Mouse (Mus musculus): ENCODE data around the gene Gucd1.
"Not testable (repeated sequence)": the region's sequence is repeated elsewhere in the genome, so short reads cannot be mapped to it uniquely, and the experiment has no call there.

Gucd1 gene

DNA sequence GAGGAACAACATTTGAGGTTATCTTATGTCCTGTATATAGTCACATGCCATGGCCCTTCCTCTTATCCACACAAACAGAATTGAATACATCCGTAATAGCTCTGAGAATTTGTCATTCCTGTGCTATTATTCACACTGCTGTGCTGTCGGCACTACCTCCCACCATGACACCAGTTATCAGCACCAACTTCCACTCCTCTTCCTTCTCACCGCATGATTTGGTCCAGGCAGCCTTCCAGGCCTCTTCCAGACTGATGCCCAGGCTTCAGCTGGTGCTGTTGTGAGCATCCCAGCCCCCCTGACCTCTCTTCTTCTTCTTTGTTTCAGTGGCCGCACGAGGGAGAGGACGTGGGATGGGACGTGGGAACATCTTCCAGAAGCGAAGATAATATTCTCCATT lies 17.2 kb upstream of the Gucd1 start:
- no peak for DNase-seq

- DNase-seq = no peak
Observed at GRCm38 (mm10) chr10:75534216-75534615, 16.4 kb upstream of the Gucd1 start.

DNA sequence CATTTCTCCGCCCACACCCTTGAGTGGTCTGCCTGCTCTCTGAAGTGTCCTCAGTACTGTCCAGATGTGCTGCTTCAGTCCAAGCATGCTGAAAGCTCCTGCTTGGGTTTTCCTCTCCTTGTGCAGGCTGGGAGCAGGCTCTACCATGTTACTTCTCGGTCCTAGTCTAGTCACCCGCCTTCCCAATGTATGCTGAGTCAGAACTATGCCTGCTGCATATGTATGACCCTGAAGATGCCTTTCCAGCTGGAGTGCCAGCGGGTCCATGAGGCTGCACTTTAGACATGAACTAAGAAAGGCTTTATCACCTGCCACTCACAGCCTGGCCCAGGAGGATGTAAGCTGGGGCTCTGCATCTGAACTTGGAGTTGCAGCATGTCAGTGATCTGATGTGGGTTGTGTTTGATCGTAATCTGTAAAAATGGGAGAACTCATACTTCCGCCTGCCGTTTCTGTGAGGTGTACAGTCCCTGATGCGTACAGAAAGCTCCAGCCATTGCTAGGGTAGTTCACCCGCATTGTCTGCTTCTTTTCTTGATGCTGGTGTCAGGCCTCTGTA lies 13.8 kb upstream of the Gucd1 start:
- no peak for DNase-seq

- no peak for DNase-seq
Observed at GRCm38 (mm10) chr10:75530322-75530721, 12.6 kb upstream of the Gucd1 start.

DNA sequence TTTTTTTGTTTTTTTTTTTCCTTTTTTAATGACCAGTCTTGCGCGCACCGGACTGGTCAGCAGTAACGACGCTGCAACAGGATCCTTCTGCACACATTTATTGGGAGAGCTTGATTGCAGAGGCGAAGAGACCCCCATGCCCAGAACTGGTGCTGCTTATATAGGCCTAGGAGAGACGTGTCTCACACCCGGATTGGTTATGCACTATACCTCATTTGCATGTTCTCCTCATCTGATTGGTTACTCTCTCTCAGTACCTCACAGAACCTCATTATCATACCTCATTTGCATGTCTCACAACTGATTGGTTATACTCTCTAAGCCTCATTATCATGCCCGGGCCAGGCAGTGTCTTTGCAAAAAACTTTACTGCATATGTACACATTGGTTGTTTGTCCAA lies 7.7 kb upstream of the Gucd1 start:
- not testable (repeated sequence) for DNase-seq

GRCm38 (mm10) chr10:75521643-75522042 lies 3.9 kb upstream of the Gucd1 start:
- no peak for DNase-seq

GRCm38 (mm10) chr10:75520581-75520980 lies 2.8 kb upstream of the Gucd1 start:
- no peak for DNase-seq

DNA sequence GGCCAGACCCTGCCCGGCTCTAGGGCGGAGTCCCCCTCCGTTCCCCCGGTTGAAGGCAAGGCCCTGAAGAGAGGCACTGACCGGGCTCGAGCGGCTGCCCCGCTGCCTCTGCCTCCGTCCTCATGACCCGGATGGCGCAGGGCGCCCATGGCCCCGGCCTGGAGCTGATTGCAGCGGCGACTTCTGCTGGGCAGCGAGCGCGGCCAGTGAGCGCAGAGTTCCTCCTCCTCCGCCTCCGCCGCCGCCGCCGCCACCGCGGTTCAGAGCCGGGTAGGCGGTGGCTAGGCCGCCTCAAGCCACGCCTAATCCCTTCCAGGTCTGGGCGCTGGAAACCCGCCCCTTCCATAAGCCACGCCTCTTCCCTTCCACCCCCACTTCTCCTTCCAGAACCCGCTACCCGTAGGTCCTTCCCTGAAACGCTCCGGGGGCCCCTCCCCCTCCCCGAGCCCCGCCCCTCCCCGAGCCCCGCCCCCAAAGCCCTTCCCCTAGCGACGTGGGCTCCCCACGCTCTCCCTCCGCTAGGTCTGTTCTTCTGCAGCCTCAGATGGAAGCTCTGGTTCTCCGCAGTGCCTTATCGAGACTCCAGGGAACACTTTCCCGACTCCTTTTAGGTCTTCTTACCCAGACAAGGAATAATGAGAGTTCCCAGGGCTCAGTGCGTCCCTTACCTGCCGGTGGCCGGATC lies 557 bp downstream of the Gucd1 start, which contains the start of gene Snrpd3:
TSS of gene Snrpd3 (plus strand) at position 479 of the 685 bp plus-strand sequence.
- peak; percentile 93 for DNase-seq

- no peak for DNase-seq
Observed at GRCm38 (mm10) chr10:75516724-75517072, 1.1 kb downstream of the Gucd1 start.

DNA sequence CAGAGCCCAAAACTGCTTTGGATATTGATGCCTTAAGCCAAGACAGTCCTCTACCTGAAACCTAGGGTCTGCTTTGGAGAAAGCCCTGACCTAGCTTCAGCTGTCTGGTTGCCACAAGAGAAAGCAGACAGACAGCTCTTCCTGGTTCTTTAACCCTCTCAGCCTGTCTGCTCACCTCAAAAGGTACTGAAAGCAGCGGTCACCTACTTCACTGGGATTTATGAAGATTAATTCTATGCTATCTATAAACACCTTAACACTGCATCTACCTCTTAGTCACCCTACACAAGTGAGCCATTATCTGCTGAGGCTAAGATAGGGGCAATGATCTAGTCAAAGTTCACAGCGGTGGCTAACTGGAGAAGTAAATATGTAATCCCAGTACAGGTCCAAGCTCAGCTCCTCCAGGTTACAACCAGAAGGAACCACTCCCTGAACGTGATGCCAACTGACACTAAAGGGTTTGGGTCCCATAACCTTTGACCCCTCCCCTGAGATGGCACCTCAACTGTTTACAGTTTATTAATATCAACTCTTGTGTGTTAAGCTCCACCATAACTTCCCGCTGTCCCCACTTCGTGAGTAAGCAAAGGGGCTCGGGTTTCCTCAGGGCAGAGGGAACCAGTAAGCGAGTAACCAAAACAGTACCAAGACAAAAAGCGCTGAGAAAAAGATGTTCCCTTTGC lies 1.6 kb downstream of the Gucd1 start:
- peak; percentile 62 for DNase-seq

DNA sequence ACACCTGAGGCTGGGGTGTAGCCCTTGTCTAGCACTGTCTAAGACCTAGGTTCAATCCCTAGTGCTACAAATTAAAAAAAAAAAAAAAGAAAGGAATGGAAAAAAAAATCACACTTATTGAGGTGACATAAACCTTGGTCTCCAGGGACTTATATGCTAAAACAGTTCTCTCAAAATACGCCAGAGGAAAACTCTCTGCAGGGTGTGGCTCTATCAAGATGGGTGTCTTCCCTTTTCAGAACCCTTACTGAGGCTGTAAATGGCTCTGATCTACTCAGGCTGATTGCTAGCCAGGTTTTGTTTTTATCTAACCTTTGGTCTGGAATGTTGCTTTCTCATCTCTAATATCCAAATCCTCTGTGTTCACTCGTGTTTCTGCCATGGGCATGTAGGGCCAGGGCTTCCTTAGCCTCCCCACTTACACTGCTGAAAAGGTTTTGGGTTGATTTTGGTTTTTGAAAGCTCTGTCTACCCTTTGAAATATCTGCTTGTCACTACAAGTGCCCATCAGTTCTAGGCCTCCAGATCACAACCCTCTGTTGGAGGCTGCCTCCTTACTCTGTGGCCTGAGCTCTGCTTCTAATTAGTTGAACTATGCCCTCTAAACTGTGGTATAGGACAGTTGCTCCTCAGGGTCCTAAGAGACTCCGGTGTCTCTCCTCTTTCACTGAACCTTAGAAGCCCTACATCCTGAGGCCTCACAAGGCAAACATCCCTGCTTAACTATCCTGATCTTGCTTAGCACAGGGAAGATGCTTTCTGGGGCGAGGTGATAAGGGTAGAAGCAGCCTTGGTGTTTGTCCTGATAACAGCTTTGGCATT lies 2.3 kb downstream of the Gucd1 start:
- DNase-seq = peak; percentile 53

DNA sequence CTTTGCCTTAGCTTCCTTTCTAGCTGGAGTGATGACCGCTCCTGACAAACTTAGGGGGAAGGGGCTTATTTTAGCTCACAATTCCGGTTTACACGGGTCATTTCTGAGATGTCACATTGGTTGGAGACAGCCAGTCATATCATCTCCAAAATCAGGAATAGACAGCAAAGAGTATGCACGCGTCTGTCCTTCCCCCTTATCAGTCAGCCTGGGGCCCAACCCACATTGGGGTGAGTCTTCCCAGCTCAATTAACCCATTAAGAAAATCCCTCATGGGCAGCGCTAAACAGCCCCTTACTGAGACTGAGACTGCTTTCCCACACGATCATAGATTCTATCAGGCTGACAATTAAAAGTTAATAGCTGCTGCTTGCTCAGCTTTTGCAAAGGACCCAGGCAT lies 3.4 kb downstream of the Gucd1 start:
- DNase-seq = no peak

DNA sequence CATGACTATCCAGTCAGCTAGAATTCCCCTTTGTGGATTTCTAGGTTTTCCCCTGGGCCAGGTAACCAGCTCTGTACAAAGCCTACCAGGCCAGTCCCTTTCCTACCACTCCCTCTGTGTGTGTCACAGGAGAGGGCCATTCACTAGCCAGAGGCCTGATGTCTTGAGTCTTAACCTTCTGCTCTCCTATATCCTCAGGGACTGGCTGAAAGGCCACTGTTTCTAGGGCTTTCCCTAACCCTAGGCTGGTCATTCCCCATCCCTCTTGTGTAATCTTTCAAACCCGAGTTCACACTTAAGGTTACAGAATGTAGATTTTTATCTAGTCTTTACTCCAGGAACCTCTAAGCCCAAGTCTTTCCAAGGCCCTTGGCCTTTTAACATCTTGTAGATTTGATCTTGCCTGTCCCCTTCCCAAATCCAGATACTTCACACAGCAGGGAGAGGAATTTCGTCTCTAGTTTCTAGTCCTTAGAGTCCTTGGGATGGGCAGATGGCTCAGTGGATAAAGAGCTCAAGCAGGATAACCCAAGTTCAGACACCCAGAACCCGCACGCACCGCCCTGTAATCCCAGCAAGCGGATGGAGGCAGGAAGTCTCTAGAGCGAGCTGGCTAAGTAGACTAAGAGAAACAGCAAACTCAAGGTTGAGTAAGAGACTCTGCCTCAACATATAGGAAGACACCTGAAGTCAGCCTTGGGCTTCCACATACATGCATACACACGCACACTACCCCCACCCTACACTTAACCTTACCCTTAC lies 4.3 kb downstream of the Gucd1 start:
- DNase-seq = no peak

DNA sequence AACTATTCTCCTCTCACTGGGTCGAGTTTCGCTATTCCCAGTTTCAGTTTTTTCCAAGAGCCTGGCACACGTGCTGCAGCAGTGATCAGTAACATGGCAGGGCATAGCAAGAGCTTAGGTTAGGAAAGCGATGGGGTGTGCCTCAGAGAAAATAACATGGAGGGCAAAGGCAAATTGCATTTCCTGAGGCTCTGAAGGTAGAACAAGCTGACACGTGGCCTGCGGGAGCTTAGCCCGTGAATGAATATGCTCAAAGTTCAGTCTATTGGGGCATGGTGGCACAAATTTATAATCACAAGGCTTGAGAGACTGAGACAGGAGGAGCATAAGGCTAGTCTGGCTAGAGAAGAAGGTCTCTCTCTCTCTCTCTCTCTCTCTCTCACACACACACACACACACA lies 5.0 kb downstream of the Gucd1 start:
- peak; percentile 75 for DNase-seq

DNA sequence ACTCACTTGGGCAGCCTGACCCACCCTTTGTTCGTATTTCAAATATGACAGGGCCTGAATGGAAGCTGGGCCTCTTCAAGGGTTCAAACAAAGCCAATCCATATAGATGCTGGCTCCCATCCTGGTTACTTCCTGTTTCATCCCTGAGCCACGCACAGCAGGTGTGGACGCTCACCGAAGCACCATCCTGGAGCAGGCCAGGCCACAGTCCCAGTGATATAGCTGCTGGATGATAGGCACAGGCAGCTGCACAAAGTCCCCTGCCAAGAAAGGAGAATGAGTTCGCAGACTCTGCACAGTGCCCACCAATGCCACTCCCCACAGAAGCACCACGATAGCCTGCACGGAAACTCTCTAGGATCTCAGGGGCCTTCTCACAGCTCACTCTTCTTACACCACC lies 5.9 kb downstream of the Gucd1 start:
- DNase-seq = no peak

GRCm38 (mm10) chr10:75511060-75511459 lies 6.7 kb downstream of the Gucd1 start:
- peak; percentile 49 for DNase-seq

DNA sequence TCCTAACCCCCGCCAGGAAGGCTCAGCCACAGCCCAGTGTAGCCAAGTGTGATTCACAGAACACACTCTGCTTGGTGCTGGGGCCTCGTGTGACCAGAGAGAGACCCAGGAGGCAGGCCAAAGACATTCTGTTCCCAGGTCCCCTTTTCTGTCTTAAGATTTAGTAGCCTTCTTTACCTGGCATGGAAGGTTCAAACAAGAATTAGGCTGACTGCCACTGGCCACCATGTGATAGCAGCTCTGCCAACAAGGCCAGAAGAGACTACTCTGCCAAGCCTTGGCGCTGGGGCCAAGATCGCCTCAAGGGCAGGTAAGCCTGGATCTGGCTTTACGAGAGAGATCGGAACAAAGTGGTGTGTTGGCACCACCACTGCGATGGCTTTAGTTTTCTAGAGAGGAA lies 7.3 kb downstream of the Gucd1 start:
- DNase-seq = peak; percentile 84

DNA sequence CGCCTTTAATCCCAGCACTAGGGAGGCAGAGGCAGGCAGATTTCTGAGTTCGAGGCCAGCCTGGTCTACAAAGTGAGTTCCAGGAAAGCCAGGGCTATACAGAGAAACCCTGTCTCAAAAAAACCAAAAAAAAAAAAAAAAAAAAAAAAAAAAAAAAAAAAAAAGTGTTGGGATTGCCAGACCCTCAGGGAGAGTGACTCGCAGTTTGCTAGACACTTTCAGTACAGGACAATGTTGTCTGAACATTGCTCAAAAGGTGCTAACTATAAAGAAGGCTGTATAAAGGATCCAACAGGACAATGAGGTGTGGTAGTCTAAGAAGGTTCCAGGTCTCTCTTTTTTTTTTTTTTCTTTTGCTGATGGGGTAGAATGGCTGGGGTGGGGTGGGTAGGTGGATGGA lies 11.8 kb downstream of the Gucd1 start:
- DNase-seq = not testable (repeated sequence)

GRCm38 (mm10) chr10:75505130-75505495 lies 12.7 kb downstream of the Gucd1 start:
- peak; percentile 34 for DNase-seq

DNA sequence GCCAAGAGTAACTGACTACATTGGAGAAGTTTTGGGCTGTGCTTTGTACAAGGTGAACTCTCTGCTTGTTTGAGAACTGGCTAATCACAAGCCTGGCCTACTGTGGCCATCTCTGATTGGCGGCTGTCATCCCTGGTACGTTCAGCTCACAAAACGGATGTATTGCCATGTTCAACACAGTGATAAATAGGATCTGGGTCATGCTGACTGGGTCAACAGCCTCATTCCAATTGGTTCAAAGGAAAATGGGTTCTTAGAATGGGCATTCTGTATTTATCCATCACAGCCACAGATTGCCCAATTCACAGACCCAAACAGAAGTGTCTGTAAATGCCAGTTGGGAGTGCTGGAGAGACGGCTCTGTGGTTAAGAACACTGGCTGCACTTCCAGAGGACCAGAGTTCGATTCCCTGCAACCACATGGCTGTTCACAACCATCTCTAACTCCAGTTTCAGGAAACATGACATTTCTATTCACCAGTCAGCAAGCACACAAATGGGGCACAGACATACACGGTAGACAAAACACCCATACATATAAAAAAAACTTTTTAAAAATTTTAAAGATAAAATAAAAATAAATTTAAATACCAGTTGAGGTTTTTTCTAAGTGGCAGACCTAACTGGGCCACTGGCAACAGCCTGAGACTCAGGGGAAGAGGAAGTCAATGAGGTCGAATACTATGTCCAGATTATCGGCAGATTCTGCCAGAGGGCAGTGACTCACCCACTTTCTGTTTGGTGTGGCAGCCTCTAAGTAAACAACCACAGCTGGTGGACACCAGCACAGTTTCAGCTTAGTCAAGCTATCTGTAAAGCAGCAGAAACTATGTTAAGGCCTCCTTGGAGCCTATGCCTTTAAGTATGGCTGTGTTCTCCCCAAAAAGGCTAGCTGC lies 13.3 kb downstream of the Gucd1 start:
- no peak for DNase-seq

- DNase-seq = no peak
Observed at GRCm38 (mm10) chr10:75503692-75504091, 14.1 kb downstream of the Gucd1 start.

GRCm38 (mm10) chr10:75501641-75502040 lies 16.1 kb downstream of the Gucd1 start:
- DNase-seq = no peak

All from kidney, adult 18-20 months (tissue).